Mouse (Mus musculus): ENCODE data around the gene Gm10283. TPM values are rescaled to one million over a fixed set of nuclear protein-coding genes. Genes with fewer than 3 reads are reported as not detected.

Gm10283 gene
- polyA plus RNA-seq (2015; fragmentation: Nextera tagmentation; extraction: Ambion mirVana): not detected in 2 replicates

GRCm38 (mm10) chr8:60503098-60503497, at the start of gene Gm10283:
Gm10283 (minus strand) TSS chr8:60503198.

GRCm38 (mm10) chr8:60505653-60506521, 2.9 kb upstream of the Gm10283 start, which contains the start of gene Aadat:
Aadat (plus strand) TSS chr8:60505932.

Other genes starting within 250 kb of the Gm10283 start
- 1.4 and 3.9 TPM in 2 replicates for gene Aadat, start 2.7 kb upstream of the Gm10283 start, polyA plus RNA-seq (2015; fragmentation: Nextera tagmentation; extraction: Ambion mirVana)
- gene Mfap3l, start 129.6 kb upstream of the Gm10283 start, polyA plus RNA-seq (2015; fragmentation: Nextera tagmentation; extraction: Ambion mirVana): 1.2 and 1.3 TPM in 2 replicates